Mouse (Mus musculus) midbrain, embryonic 16.5 days (tissue): ENCODE data around the gene Phf11b. TPM values are rescaled to one million over a fixed set of nuclear protein-coding genes. Genes with fewer than 3 reads are reported as not detected.
"Not testable (repeated sequence)": the region's sequence is repeated elsewhere in the genome, so short reads cannot be mapped to it uniquely, and the experiment has no call there.

ENCODE experiments used
- ATAC-seq: fragments of 200-750 bp; cut with Nextera tagmentation; 2 replicates; pipeline ENCODE4 v1.8.0; 2017; ENCODE audit warnings: moderate TSS enrichment
- H3K27ac ChIP-seq: fragments of 300-500 bp; sonication (generic); 2 replicates; pipeline ENCODE4 v1.5.1; 2014; ENCODE audit warnings: mild to moderate bottlenecking, low read length, mixed read lengths
- H3K27me3 ChIP-seq: fragments of 300-500 bp; sonication (generic); 2 replicates; pipeline ENCODE4 v1.6.1; 2014; ENCODE audit warnings: low read depth, low read length, mixed read lengths; ENCODE audit not compliant: control insufficient read depth, insufficient read depth
- H3K36me3 ChIP-seq: fragments of 300-500 bp; sonication (generic); 2 replicates; pipeline ENCODE4 v1.6.1; 2014; ENCODE audit warnings: mild to moderate bottlenecking, low read length, moderate library complexity, mixed read lengths; ENCODE audit not compliant: control insufficient read depth, insufficient read depth
- H3K4me1 ChIP-seq: fragments of 300-500 bp; sonication (generic); 2 replicates; pipeline ENCODE4 v1.6.1; 2014; ENCODE audit warnings: mild to moderate bottlenecking, low read length, mixed read lengths; ENCODE audit not compliant: control insufficient read depth, insufficient read depth
- H3K4me2 ChIP-seq: fragments of 300-500 bp; sonication (generic); 2 replicates; pipeline ENCODE4 v1.6.1; 2014; ENCODE audit warnings: mild to moderate bottlenecking, low read length, mixed read lengths
- H3K4me3 ChIP-seq: fragments of 300-500 bp; sonication (generic); 2 replicates; pipeline ENCODE4 v1.5.1; 2014; ENCODE audit warnings: low read depth, mild to moderate bottlenecking, low read length, moderate library complexity, mixed read lengths
- H3K9ac ChIP-seq: fragments of 300-500 bp; sonication (generic); 2 replicates; pipeline ENCODE4 v1.6.1; 2014; ENCODE audit warnings: low read depth, low read length, mixed read lengths
- H3K9me3 ChIP-seq: fragments of 300-500 bp; sonication (generic); replicated peaks from 2 replicates; pipeline ENCODE4 v1.6.1; 2014; ENCODE audit warnings: mild to moderate bottlenecking, low read length, mixed read lengths; ENCODE audit not compliant: control insufficient read depth, poor library complexity, severe bottlenecking
- WGBS: fragments of 180-500 bp; shearing (Covaris S2); extraction: QIAGEN DNeasy Blood & Tissue Kit; methylation state at CpG from one replicate; pipeline ENCODE4 v1.1.7; 2014; 5-methylcytosine and 5-hydroxymethylcytosine counted together
- polyA plus RNA-seq: library from polyadenylated mRNA; unstranded; fragments of >200 nt; fragmentation: Nextera tagmentation; extraction: Ambion mirVana; gene quantifications from 2 replicates; pipeline ENCODE4 v1.2.1, GENCODE M21; 2015

Phf11b gene
- polyA plus RNA-seq, 1 experiment from 2014 or later: not detected

GRCm38 (mm10) chr14:59319970-59320369 is 21.2 kb downstream of the Phf11b start:
- H3K36me3 ChIP-seq, H3K27ac ChIP-seq, H3K9ac ChIP-seq, H3K4me1 ChIP-seq, H3K9me3 ChIP-seq, H3K27me3 ChIP-seq, H3K4me3 ChIP-seq, H3K4me2 ChIP-seq, ATAC-seq: not testable (repeated sequence)
- WGBS: 76% methylated on average over 6 of the region's 6 CpGs

GRCm38 (mm10) chr14:59319036-59319435 is 22.1 kb downstream of the Phf11b start:
- H3K9ac ChIP-seq, H3K27me3 ChIP-seq, ATAC-seq, H3K4me1 ChIP-seq, H3K27ac ChIP-seq, H3K36me3 ChIP-seq, H3K9me3 ChIP-seq, H3K4me2 ChIP-seq, H3K4me3 ChIP-seq: not testable (repeated sequence)
- 91% methylated on average over 3 of the region's 3 CpGs for WGBS

DNA sequence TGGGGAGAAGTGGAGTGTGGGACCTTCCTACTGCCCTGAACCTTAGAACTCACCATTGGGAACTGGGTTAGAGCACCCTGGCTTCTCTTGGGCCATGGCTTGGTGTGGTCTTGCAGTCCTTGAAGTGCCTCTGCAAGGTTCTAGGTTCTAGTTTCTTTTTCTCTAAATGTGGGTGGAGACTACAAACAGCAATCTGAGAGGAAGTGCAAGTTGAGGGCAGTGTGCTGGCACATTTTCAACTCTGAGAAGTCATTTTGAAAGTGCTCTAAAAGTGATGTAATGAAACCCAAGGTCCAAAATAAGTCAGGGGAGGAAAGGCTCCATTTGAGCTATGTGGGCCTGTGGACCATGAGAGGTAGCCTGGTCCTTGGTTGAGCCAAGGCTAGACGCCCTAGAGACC is 43.8 kb downstream of the Phf11b start, which contains the start of gene Phf11a:
Gene Phf11a (minus strand): TSS at position 132 of the 400 bp plus-strand sequence.
- not testable (repeated sequence) for H3K9ac ChIP-seq, H3K36me3 ChIP-seq, H3K27ac ChIP-seq, ATAC-seq, H3K9me3 ChIP-seq, H3K27me3 ChIP-seq, H3K4me3 ChIP-seq, H3K4me1 ChIP-seq, H3K4me2 ChIP-seq
- WGBS: 67% methylated on average over 1 of the region's 1 CpGs

GRCm38 (mm10) chr14:59291769-59292168 is 49.4 kb downstream of the Phf11b start:
- H3K27me3 ChIP-seq, H3K9ac ChIP-seq, H3K4me1 ChIP-seq, H3K9me3 ChIP-seq, H3K4me3 ChIP-seq, H3K4me2 ChIP-seq, ATAC-seq, H3K27ac ChIP-seq, H3K36me3 ChIP-seq: not testable (repeated sequence)

- H3K27ac ChIP-seq, H3K4me1 ChIP-seq, H3K4me2 ChIP-seq, ATAC-seq, H3K9ac ChIP-seq, H3K4me3 ChIP-seq, H3K9me3 ChIP-seq, H3K27me3 ChIP-seq, H3K36me3 ChIP-seq: not testable (repeated sequence)
- WGBS: 93% methylated on average over 4 of the region's 4 CpGs
These were observed 66.2 kb downstream of the Phf11b start for GRCm38 (mm10) chr14:59274961-59275360.

Other genes with a start within 250 kb of the Phf11b start
- not detected in 2 replicates for gene 1700129C05Rik, start 198.5 kb downstream of the Phf11b start, polyA plus RNA-seq
- not detected in 2 replicates for gene Gm5142, start 162.6 kb downstream of the Phf11b start, polyA plus RNA-seq
- gene Rcbtb1, start 140.1 kb downstream of the Phf11b start, polyA plus RNA-seq: 49.9 and 57.4 TPM in 2 replicates
- gene Gm6904, start 81.1 kb downstream of the Phf11b start, polyA plus RNA-seq: not detected in 2 replicates
- gene Phf11a, start 43.8 kb downstream of the Phf11b start, polyA plus RNA-seq: not detected in 2 replicates
- 0.07 and 0.41 TPM in 2 replicates for gene Phf11d, start 24.1 kb upstream of the Phf11b start, polyA plus RNA-seq
- 0.10 and 0.21 TPM in 2 replicates for gene Phf11c, start 54.0 kb upstream of the Phf11b start, polyA plus RNA-seq
- 6.0 and 7.3 TPM in 2 replicates for gene Setdb2, start 99.5 kb upstream of the Phf11b start, polyA plus RNA-seq
- gene Cab39l, start 99.6 kb upstream of the Phf11b start, polyA plus RNA-seq: 22.2 and 22.4 TPM in 2 replicates